Mouse (Mus musculus): ENCODE measurements around the gene Pnma1.

GRCm38 (mm10) chr12:84180090-84180489, 31.8 kb upstream of the Pnma1 start:
- no peak for TF ChIP-seq CTCF (IDR thresholded peaks at IDR 0.05; ENCODE audit: borderline replicate concordance, extremely low read depth, insufficient read depth, insufficient read length)
- TF ChIP-seq POLR2A (IDR thresholded peaks at IDR 0.05; ENCODE audit: borderline replicate concordance, extremely low read depth, insufficient read depth, insufficient read length, poor library complexity, severe bottlenecking): no peak
